Mouse (Mus musculus) heart, adult 11 months (tissue): ENCODE results near the gene Tnnc2.
"Not testable (repeated sequence)": the region's sequence is repeated elsewhere in the genome, so short reads cannot be mapped to it uniquely, and the experiment has no call there.

ENCODE experiments used
- DNase-seq: peaks from one replicate; pipeline ENCODE4 v3.0.0; 2022

Gene Tnnc2

DNA sequence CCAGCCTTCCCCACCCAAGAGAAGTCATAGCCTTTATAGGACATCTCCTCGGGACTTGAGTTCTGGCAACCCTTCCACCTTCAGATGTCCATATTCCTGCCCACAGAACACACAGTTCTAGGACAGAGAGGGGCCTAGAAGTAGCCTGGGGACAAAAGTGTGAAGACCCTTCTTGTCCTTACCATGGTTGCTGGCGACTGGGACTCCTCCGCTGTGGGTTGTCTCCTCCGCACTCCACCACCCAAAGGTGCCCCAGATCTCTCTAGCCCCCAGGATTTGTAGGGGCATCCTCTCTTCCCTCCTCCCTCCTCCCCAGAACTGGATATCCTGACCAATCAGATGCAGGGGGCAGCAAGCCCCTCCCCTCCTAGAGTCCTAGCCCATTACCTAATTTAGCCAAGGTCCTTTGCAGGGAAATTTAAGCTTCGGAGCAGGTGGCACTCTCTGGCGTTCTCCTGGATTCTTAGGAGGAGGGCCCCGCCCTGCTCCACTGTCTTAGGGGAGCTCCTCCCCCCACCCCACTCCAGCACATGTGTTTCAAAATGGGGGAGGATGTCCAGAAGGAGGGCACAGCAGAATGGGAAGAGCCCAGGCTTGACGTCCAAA is at the start of gene Tnnc2:
Tnnc2 (minus strand) TSS at position 487 of the 606 bp plus-strand sequence.
- DNase-seq = no peak

DNA sequence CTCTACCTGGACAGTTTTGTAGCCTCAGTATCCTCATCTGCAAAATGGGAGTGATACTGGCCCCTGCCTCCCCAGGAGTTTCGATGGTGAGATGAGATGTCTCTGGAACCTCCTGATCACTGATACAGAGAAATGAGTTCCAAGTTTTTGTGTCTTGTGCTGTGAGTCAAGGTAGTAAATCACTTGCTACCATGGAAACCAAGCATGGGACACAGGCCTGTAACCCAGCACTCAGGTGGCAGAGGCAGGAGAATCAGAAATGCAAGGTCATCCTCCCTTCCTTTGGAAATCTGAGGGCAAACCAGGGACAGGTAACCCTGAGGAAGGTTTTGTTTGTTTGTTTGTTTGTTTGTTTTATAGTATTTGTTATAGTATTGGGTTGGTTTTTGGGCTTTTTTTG is 49.3 kb upstream of the Tnnc2 start:
- DNase-seq = peak; percentile 85

DNA sequence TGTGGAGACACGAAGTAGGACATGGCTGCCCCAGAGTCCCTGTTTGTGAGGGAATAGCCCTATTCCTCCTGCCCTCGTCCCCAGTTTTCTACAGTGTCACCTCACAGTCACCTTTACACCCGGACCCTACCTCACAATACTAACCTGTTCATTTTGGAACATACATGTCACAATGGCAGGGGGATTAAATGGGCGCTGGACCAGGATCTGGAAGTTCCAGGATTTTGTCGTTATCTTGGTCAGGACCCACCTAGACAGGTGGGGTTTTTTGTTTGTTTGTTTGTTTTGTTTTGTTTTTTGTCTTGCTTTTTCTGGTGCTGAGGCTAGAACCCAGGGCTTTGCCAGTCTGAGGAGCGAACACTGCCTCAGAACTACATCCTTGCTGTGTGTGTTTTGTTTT is 48.7 kb upstream of the Tnnc2 start, which contains the start of gene Spata25:
Spata25 (minus strand) TSS at position 101 of the 400 bp plus-strand sequence.
- no peak for DNase-seq

DNA sequence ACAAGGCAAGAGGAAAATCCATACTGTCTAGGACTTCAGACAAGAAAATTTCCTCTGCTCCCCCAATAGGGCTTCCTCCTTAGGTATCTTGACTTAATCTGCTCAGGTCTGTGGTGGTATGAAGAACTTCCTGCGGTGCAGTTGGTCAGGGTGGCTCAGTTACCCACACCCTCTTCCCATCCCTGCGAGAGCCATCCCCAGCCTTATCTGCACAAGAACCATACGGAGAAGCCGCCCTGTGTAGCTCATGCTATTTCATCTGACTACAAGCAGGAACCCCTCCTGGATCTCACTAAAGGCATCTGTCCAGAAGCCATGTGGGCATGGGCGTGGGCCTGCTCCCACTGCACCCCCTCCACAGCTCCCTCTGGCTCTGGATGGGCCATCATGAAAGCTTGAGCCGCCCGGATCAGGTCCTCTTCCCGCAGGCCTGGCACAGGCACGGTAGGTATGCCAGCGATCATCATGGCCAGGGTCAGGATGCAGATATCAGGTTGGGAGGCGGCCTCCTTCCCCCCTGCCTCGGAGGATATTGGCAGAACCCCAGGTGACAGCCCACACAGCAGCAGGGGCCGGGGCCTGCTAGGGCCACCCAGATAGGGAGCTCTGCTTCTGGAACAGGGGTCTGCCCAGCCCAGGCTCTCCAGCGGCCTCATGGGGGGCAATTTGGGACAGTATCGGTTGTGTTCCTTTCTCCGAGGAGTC is 47.5 kb upstream of the Tnnc2 start:
- DNase-seq = peak; percentile 92

DNA sequence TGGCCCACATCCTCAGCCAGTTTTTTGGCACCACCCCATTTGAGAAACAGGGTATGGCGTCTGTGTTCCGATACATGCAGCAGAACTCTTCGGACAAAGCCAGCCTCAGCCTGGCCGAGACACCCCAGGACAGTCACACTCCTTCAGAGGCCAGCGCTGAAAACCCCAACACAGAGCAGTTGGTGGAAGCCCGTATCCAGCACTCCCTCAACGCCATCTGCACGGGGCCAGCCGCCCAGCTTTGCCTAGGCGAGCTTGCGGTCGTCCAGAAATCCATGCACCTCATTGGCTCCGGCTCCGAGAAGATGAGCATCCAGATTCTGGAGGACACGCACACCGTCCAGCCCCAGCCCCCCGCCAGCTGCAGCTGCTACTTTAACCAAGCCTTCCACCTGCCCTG is 45.8 kb upstream of the Tnnc2 start:
- peak; percentile 92 for DNase-seq

DNA sequence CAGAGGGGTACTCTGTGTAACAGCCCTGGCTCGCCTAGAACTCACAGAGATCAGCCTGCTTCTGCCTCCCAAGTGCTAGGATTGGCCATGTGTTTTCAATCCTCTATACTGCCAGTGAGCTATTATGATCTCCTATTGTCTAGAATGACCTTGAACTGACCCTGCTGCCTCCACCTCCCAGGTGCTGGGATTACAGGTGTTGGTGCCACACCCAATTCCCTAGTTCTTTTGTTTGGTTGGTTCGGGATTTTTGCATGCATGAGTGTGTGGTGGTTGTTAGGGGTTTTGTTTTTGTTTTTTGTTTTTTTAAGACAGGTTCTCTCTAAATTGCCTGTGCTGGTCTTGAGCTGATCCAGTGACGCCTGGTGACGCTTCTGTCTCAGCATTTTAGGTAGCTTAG is 44.2 kb upstream of the Tnnc2 start:
- DNase-seq = no peak

DNA sequence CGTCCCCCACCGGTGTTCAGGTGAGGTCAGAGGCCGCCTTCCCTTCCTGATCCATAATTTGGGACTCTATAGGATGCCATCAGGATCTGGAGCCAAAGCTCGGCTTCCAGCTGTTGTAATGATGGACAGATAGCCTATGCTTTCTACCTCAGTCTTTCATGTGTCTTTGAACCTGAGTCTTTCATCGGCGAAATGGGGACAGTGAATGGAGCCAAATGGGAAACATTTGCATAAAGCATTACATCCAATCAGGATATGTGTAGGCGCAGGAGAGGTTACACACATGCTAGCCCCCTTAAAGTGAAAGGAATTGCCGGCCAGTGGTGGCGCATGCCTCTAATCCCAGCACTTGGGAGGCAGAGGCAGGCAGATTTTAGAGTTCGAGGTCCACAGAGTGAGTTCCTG is 43.4 kb upstream of the Tnnc2 start:
- no peak for DNase-seq

DNA sequence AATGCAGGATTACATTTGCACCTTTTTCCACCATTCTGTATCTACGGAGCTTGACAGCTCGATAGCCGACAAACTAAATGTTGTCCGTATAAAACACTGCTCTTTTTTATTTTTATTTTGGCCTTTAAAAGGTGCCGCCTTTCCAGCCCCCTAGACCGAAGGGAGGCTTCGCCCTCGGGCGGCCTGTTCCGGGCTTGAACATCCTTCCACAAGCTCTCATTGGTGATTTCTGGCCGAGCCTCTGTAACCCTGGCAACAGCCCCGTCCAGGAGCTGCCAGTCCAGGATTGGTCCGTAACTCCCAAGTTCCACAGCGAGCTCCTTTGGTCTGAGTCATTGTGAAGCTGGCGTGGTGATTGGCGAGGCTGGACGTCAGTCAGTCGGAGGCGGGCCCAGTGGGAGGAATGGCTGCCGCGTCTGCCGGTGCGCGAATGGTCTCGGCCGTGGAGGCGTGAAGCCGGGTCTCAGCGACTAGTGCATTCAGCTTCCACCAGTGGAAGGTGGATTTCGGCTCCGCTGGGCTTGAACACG is 42.9 kb upstream of the Tnnc2 start, which contains the start of gene Zswim1:
Zswim1 (plus strand) TSS at position 51 of the 530 bp plus-strand sequence.
- peak; percentile 100 for DNase-seq

DNA sequence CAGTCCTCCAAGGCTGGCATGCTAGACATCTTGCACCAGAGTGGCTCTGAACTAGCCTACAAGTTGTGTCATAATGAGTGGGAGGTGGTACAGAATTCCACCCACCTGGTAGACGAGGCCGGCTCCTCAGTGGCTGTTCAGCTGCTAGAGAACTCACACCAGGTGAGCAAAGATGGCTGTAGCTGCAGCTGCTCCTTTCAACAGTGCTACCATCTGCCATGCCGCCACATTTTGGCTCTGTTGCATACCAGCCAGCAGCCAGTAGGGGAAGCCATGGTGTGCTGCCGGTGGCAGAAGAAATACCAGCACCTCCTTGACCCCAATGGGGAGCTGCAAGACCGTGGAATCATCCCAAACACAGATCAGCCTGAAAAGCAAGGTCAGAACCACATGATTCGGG is 41.3 kb upstream of the Tnnc2 start:
- DNase-seq = no peak

DNA sequence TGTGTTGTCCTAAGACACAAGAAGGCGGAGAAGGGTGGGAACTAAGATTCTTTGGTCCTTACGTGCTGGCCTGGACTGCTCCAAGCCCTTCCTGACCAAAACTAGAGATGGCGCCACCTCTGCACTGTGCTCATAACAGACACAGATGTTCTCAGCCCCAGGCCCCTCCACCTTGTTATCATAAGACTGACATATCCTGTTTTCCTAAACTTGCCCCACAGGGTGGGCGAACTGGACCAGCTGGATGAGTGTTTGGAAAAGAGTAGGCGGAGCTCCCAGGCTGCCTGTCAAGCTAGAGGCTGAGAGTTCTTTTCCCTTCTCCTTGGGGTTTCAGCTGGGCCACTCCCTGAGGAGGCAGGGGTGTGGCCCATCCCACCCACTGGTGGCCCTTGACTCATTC is 37.9 kb upstream of the Tnnc2 start:
- no peak for DNase-seq

DNA sequence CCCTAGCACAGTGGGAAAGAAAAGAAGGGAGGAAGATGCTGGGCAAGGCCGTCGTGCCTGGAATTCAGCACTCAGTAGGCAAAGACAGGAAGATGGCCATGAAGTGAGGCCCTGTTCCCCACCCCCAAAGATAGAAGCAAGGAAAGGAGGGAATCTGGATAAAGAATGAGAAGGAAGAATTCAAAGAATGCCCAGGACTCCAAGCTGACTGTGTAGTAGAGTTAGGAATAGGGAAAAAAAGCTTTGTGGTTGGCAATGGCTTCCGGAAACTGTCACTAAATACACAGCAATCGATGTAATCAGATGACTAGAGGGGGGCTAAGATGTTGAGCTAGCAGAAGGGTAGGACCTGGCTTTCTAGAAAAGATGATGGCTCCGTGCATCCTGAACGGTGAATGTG is 37.4 kb upstream of the Tnnc2 start:
- no peak for DNase-seq

DNA sequence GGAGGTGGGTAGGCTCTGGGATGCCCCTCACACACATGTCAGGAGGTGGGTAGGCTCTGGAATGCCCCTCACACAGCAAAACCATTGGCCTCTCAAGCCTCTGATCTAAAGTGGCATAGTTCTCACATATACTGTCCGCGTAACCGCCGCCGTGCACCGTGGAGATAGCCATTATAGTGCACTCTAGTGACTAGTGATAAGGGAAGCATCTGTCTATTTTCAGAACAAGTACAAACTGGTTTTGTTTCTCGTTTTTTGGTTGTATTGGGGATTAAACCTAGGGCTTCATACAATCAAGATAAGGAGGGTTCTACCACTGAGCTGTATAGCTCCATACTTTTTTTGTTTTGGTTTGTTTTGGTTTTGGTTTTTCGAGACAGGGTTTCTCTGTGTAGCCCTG is 36.1 kb upstream of the Tnnc2 start:
- peak; percentile 76 for DNase-seq

DNA sequence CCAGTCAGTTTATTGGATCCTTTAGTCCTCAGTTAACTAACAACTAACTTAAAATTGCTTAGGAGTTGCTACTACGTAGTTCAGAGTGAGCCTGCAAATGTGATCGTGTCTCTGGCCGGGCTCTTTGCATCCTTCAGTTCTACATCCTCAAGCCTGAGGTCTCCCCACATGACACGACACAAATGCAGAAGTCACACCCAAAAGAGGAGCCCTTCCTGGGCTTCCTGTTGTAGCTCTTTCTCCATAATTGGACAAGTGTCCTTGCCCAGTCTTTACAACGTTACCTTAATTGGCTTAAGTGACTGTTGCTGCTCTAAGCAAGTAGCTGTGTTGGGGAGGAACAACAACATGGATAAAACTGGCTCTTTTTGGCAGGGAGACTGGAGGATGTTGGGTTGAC is 35.6 kb upstream of the Tnnc2 start:
- peak; percentile 79 for DNase-seq

DNA sequence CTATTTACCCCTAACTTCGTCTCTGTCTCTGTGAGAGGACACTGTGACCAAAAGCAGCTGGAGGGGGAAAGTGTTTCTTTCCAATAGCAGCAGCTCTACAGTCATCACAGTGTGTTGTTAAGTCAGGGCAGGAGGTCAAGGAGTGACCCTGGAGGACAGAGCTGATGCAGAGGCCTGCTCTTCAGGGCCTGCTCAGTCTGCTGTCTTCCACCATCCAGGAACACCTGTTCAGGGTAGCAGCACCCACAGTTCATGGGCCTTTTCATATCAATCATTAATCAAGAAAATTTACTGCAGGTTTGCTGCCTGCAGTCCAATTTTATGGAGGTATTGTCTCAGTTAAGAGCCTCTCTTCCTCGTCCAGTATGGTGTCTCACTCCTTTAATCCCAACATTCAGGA is 33.8 kb upstream of the Tnnc2 start:
- DNase-seq = no peak

DNA sequence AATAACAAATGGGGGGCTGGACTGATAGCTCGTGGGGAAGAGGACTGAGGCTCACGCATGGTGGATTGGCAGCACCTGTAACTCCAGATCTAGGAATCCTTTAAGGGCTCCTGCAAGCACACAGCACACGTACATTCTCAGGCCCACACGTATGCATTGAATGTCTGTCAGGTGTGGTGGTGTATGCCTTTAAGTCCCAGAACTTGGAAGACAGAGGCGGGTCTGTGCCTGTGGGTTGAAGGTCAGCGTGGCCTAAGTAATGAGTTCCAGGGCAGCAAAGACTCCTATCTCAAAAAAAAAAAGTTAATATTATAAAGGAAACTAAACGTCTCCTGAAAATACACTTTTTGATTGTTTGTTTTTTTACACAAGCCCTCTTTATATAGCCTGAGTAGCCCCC is 26.8 kb upstream of the Tnnc2 start:
- DNase-seq = peak; percentile 52

DNA sequence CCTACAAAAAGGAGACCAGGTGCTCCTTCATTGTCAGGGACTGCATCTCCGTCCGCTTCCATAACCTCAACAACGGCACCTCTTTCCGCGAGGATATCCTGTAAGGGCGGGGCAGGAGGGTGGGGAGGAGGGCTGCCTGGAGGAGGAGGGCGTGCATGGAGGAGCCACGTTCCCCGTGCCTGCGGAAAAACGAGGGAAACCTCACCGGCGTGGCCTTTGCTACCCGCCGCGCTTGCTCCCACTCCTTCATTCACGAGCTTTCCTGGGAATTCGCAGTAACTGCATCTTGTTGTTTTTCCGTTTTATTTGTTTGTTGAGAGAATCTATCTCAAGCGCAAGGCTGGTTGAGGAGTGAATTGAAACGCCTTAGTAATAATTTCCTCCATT is 25.6 kb upstream of the Tnnc2 start:
- DNase-seq = no peak

DNA sequence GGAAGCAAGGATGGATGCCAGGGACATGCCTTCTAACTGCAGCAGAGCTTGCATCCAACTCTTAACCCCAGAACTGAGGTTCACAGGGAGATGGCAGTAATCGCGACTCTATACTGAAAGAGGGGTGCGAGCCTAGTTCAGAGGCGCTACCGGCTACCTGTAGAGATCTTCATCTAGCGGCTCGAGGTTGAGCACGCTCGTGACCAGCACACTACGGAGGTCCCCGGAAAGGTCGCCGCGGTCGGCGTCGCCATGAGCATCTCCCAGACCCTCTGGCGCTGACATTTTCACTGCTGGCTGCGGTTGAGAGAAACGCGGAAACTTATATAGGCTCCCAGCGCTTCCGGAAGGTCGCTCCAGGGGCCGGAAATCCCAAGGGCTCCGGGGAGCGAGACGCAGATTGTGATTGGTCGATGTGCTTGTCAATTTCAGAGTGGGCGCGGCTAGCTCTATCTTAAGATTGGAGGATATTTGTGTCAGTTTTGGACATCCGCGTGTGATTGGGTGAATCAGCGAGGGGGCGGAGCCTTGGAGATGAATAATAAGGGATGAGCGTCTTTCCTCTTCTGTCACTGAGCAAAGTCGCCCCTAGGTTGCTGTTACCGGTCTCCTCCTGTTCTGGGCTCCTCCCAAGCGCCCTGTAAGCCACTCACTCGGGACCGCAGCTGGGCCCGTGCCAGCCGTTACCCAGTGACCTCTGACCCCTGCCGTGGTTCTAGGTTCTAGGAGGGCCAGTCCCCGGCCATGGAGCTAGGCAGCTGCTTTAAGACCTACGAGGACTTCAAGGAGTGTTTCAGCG is 25.0 kb upstream of the Tnnc2 start, which contains the start of the genes Acot8 and Zswim3:
Acot8 (minus strand) TSS at position 350 of the 799 bp plus-strand sequence.
Zswim3 (plus strand) TSS at position 566 of the 799 bp plus-strand sequence.
- DNase-seq = peak; percentile 100

DNA sequence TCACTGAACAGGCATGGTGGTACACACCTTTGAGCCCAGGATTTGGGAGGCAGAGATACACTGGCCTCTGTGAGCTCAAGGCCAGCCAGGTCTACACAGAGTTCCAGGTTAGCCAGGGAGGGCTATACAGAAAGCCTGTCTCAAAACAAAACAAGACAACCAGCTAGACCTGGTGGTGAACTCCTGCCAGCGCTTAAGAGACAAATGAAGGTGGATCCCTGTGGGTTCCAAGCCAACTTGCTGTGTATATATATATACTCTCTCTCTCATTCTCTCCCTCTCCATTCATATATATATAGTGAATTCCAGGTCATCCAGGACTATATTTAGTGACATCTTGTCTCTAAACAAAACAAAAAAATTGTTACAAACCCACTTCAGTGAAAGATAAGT is 24.1 kb upstream of the Tnnc2 start:
- DNase-seq = no peak

DNA sequence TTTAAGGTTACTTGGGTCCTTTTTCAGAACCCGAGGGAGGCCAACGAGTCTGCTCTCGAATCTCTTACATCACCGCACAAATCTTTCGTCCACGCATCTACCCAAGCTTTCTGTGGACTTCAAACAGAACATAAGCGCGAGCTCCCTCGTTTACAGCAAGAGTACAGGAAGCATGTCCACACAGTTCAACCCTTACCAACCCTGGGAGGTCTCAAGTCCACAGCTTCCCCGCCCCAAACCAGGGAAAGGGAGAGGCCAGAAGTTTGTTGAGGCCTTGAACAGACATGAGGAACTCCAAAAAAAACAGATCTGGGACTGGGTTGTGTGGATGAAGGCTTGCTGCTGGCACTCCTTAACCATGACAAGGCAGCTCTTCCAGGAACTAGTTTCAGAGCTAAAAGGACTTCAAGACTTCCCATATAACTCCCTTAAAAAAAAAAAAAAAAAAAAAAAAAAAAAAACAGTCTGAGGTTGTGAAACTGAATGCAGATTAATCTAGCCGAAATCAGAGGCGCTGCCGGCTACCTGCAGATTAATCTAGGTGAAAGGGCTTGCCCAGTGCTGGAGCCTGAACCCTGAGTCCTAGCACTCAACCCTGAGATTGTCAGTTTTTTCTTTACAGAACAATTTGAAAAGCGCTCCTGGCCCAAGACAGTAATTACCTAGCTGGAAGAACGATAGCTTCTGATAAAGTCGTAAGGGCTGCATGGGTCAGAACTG is 23.6 kb upstream of the Tnnc2 start:
- DNase-seq = no peak

DNA sequence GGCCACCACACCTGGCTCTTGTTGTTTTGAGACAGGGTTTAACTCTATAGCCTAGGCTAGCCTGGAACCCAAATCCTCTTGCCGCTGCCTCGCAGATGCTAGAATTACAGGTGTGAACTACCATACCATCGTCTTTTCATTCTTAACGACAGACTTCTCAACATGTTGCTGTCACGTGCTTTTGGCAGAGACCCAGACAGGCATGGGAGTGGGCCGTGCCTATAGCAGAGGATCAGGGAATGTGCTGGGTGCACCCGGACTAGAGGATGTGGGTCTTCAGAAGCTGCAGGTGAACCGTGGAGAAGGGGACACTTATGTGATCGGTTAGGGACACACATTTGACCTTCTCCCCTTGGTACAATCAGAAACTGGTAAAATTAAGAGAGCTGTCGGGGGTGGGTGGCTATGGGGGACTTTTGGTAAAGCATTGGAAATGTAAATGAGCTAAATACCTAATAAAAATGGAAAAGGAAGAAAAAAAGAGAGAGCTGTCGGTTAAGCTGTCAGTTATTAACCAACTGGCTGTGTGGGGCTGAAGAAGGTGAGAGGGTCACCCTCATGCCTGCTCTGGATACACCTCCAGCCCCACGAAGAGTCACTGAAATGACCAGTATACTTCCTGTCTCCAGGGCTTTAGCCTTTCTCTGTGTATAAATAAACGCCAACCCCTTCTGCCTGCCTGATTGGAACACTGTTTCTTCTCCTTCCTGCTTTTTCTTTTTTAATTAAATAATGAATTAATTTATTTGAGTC is 20.7 kb upstream of the Tnnc2 start:
- DNase-seq = no peak

DNA sequence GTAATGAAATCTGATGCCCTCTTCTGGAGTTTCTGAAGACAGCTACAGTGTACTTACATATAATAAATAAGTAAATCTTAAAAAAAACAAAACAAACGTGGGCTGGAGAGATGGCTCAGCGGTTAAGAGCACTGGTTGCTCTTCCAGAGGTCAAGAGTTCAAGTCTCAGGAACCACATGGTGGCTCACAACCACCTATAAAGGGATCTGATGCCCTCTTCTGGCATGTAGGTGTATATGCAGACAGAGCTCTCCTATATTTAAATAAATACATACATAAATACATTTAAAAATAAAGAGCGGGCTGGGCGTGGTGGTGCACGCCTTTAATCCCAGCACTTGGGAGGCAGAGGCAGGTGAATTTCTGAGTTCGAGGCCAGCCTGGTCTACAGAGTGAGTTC is 18.8 kb upstream of the Tnnc2 start:
- not testable (repeated sequence) for DNase-seq

DNA sequence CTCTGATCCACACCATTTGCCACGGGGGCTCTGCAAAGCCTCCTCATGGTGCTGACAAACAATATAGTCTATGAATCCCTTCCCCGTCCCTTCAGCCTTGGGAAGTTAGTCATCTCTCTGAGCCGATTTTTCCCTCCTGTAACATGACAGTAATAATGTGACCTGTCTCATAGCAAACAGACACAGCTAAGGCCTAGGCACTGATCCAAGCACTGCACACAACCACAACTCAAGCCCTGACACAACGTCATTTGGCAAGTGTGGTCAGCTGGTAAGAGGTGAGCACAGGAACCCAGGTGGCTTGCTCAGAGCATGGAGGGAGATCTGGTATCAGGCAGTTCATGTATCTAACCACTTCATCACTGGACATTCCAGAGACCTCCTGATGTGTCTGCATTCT is 16.1 kb upstream of the Tnnc2 start:
- DNase-seq = no peak
